Mouse (Mus musculus) forebrain, embryonic 10.5 days (tissue): ENCODE measurements around the gene Fam189b. TPM values are rescaled to one million over a fixed set of nuclear protein-coding genes. Genes with fewer than 3 reads are reported as not detected.

Source experiments
- DNase-seq: peaks from one replicate; pipeline ENCODE4 v3.0.0-alpha.2; 2017; ENCODE audit warnings: low spot score; ENCODE audit errors: extremely low spot score
- H3K27ac ChIP-seq: fragments of 300-500 bp; sonication (generic); 2 replicates; pipeline ENCODE4 v1.5.1; 2016; ENCODE audit warnings: mild to moderate bottlenecking
- H3K27me3 ChIP-seq: fragments of 300-500 bp; sonication (generic); 2 replicates; pipeline ENCODE4 v1.6.1; 2016; ENCODE audit warnings: mild to moderate bottlenecking; ENCODE audit not compliant: poor library complexity, severe bottlenecking
- H3K36me3 ChIP-seq: fragments of 300-500 bp; sonication (generic); replicated peaks from 2 replicates; pipeline ENCODE4 v1.6.1; 2016; ENCODE audit warnings: mild to moderate bottlenecking, moderate library complexity
- H3K4me1 ChIP-seq: fragments of 300-500 bp; sonication (generic); 2 replicates; pipeline ENCODE4 v1.6.1; 2016
- H3K4me3 ChIP-seq: fragments of 300-500 bp; sonication (generic); 2 replicates; pipeline ENCODE4 v1.5.1; 2016; ENCODE audit warnings: mild to moderate bottlenecking, moderate library complexity
- H3K9me3 ChIP-seq: fragments of 300-500 bp; sonication (generic); 2 replicates; pipeline ENCODE4 v1.6.1; 2016; ENCODE audit warnings: mild to moderate bottlenecking, moderate library complexity
- WGBS: fragments of 180-500 bp; shearing (Covaris S2); methylation state at CpG from one replicate; pipeline ENCODE4 v1.1.7; 2016; 5-methylcytosine and 5-hydroxymethylcytosine counted together
- polyA plus RNA-seq: library from polyadenylated mRNA; unstranded; fragments of >200 nt; fragmentation: Nextera tagmentation; extraction: Ambion mirVana; gene quantifications from 2 replicates; pipeline ENCODE4 v1.2.1, GENCODE M21; 2016

Fam189b gene
- polyA plus RNA-seq = 25.1 and 25.6 TPM in 2 replicates

GRCm38 (mm10) chr3:89183058-89183958 is at the start of gene Fam189b:
Fam189b (plus strand) TSS chr3:89183143.
- H3K27ac ChIP-seq = peak within 1 kb of the TSS; percentile 93
- peaks cover 48% of the 10 kb centered on the region for H3K36me3 ChIP-seq
- peaks cover 73% of the 10 kb centered on the region for H3K4me1 ChIP-seq
- H3K9me3 ChIP-seq = no peaks in the 10 kb centered on the region
- 6% methylated on average over 39 of the region's 39 CpGs for WGBS
- peak within 1 kb of the TSS; percentile 77 for H3K4me3 ChIP-seq
- peaks cover 18% of the 10 kb centered on the region for H3K27me3 ChIP-seq
- DNase-seq = peak; percentile 86

GRCm38 (mm10) chr3:89133752-89134151 is 49.2 kb upstream of the Fam189b start:
- WGBS = 92% methylated on average over 1 of the region's 1 CpGs
- DNase-seq = no peak
- H3K9me3 ChIP-seq = no peaks in the 10 kb centered on the region
- no peak overlapping the region for H3K4me3 ChIP-seq
- no peaks in the 10 kb centered on the region for H3K36me3 ChIP-seq
- H3K27me3 ChIP-seq = peaks cover 35% of the 10 kb centered on the region
- H3K27ac ChIP-seq = peak overlapping the region; percentile 21; the same call in 1 of the 2 replicates
- H3K4me1 ChIP-seq = peaks cover 14% of the 10 kb centered on the region

- peak within 1 kb of the TSS; percentile 67 for H3K27ac ChIP-seq
- H3K4me1 ChIP-seq = peaks cover 10% of the 10 kb centered on the region
- peak within 1 kb of the TSS; percentile 16 for H3K4me3 ChIP-seq
- no peaks in the 10 kb centered on the region for H3K9me3 ChIP-seq
- no peaks in the 10 kb centered on the region for H3K36me3 ChIP-seq
- H3K27me3 ChIP-seq = peaks cover 35% of the 10 kb centered on the region
- WGBS = 63% methylated on average over 3 of the region's 3 CpGs
- no peak for DNase-seq
Measured at GRCm38 (mm10) chr3:89135958-89136357, 47.0 kb upstream of the Fam189b start, which contains the start of gene Pklr. Pklr (plus strand) TSS chr3:89136142.

GRCm38 (mm10) chr3:89136365-89136764 is 46.6 kb upstream of the Fam189b start:
- no peak for DNase-seq
- H3K27ac ChIP-seq = peak overlapping the region; percentile 67
- no peaks in the 10 kb centered on the region for H3K9me3 ChIP-seq
- H3K4me3 ChIP-seq = peak overlapping the region; percentile 16
- 39% methylated on average over 9 of the region's 9 CpGs for WGBS
- peaks cover 35% of the 10 kb centered on the region for H3K27me3 ChIP-seq
- no peaks in the 10 kb centered on the region; the same call in 1 of the 2 replicates for H3K36me3 ChIP-seq
- peaks cover 10% of the 10 kb centered on the region for H3K4me1 ChIP-seq

GRCm38 (mm10) chr3:89144821-89145220 is 38.1 kb upstream of the Fam189b start:
- Histone ChIP-seq H3K9me3 (no peaks in the 10 kb centered on the region), H3K36me3 (no peaks in the 10 kb centered on the region; the same call in 1 of the 2 replicates), H3K27me3 (peaks cover 58% of the 10 kb centered on the region), H3K27ac (no peak overlapping the region), H3K4me3 (no peak overlapping the region), H3K4me1 (peaks cover 40% of the 10 kb centered on the region)
- no peak for DNase-seq
- WGBS = 82% methylated on average over 10 of the region's 10 CpGs

GRCm38 (mm10) chr3:89145566-89145965 is 37.4 kb upstream of the Fam189b start:
- 30% methylated on average over 8 of the region's 8 CpGs for WGBS
- Histone ChIP-seq H3K4me1 (peaks cover 41% of the 10 kb centered on the region), H3K27ac (no peak overlapping the region), H3K4me3 (no peak overlapping the region), H3K36me3 (no peaks in the 10 kb centered on the region; the same call in 1 of the 2 replicates), H3K9me3 (no peaks in the 10 kb centered on the region), H3K27me3 (peaks cover 66% of the 10 kb centered on the region)
- no peak for DNase-seq

GRCm38 (mm10) chr3:89147101-89147978 is 35.6 kb upstream of the Fam189b start:
- Histone ChIP-seq H3K27ac (peak overlapping the region; percentile 56; the same call in 1 of the 2 replicates), H3K9me3 (no peaks in the 10 kb centered on the region), H3K27me3 (peaks cover 78% of the 10 kb centered on the region), H3K36me3 (no peaks in the 10 kb centered on the region), H3K4me3 (peak overlapping the region; percentile 40), H3K4me1 (peaks cover 41% of the 10 kb centered on the region)
- no peak for DNase-seq
- 22% methylated on average over 26 of the region's 26 CpGs for WGBS

GRCm38 (mm10) chr3:89147979-89148311 is 35.0 kb upstream of the Fam189b start:
- peak; percentile 28 for DNase-seq
- H3K9me3 ChIP-seq = no peaks in the 10 kb centered on the region
- 9% methylated on average over 15 of the region's 15 CpGs for WGBS
- H3K4me3 ChIP-seq = peak overlapping the region; percentile 40
- H3K27ac ChIP-seq = peak overlapping the region; percentile 56; the same call in 1 of the 2 replicates
- H3K27me3 ChIP-seq = peaks cover 77% of the 10 kb centered on the region
- H3K36me3 ChIP-seq = no peaks in the 10 kb centered on the region
- peaks cover 45% of the 10 kb centered on the region for H3K4me1 ChIP-seq

GRCm38 (mm10) chr3:89148567-89148966 is 34.4 kb upstream of the Fam189b start:
- DNase-seq = no peak
- WGBS = 75% methylated on average over 14 of the region's 14 CpGs
- H3K27me3 ChIP-seq = peaks cover 74% of the 10 kb centered on the region

GRCm38 (mm10) chr3:89152084-89152835 is 30.7 kb upstream of the Fam189b start:
- WGBS = 64% methylated on average over 17 of the region's 17 CpGs
- no peaks in the 10 kb centered on the region for H3K36me3 ChIP-seq
- peaks cover 23% of the 10 kb centered on the region for H3K4me1 ChIP-seq
- H3K27ac ChIP-seq = no peak overlapping the region
- DNase-seq = no peak
- no peak overlapping the region for H3K4me3 ChIP-seq
- H3K27me3 ChIP-seq = peaks cover 51% of the 10 kb centered on the region
- H3K9me3 ChIP-seq = no peaks in the 10 kb centered on the region

More at GRCm38 (mm10) chr3:89148567-89148966, 34.4 kb upstream of the Fam189b start:
- H3K4me1 ChIP-seq = peaks cover 45% of the 10 kb centered on the region
- 0 out of 2 replicates have a peak overlapping the region, but pooled peaks have one; percentile 40 for H3K4me3 ChIP-seq
- no peaks in the 10 kb centered on the region for H3K9me3 ChIP-seq
- H3K36me3 ChIP-seq = no peaks in the 10 kb centered on the region
- H3K27ac ChIP-seq = no peak overlapping the region

GRCm38 (mm10) chr3:89156951-89157350 is 26.0 kb upstream of the Fam189b start:
- no peak overlapping the region for H3K4me3 ChIP-seq
- 90% methylated on average over 8 of the region's 8 CpGs for WGBS
- DNase-seq = no peak
- H3K4me1 ChIP-seq = peaks cover 32% of the 10 kb centered on the region
- H3K27me3 ChIP-seq = peaks cover 28% of the 10 kb centered on the region
- H3K9me3 ChIP-seq = no peaks in the 10 kb centered on the region
- H3K36me3 ChIP-seq = no peaks in the 10 kb centered on the region
- no peak overlapping the region for H3K27ac ChIP-seq

GRCm38 (mm10) chr3:89158651-89159050 is 24.3 kb upstream of the Fam189b start:
- Histone ChIP-seq H3K27me3 (peaks cover 21% of the 10 kb centered on the region), H3K36me3 (no peaks in the 10 kb centered on the region), H3K4me3 (peak overlapping the region; percentile 77), H3K27ac (no peak overlapping the region), H3K4me1 (peaks cover 28% of the 10 kb centered on the region), H3K9me3 (no peaks in the 10 kb centered on the region)
- WGBS = 21% methylated on average over 7 of the region's 7 CpGs
- DNase-seq = no peak
